Mouse (Mus musculus) hindbrain, embryonic 16.5 days (tissue): Measurements from ENCODE around the gene Ucn2. TPM values are rescaled to one million over a fixed set of nuclear protein-coding genes. Genes with fewer than 3 reads are reported as not detected.

Experiments used
- ATAC-seq: fragments of 200-750 bp; cut with Nextera tagmentation; 2 replicates; pipeline ENCODE4 v1.8.0; 2017; ENCODE audit warnings: moderate TSS enrichment, moderate library complexity
- H3K27ac ChIP-seq: fragments of 300-500 bp; sonication (generic); 2 replicates; pipeline ENCODE4 v1.5.1; 2014; ENCODE audit warnings: low read depth, mild to moderate bottlenecking, control low read depth, low read length, moderate library complexity
- H3K27me3 ChIP-seq: fragments of 300-500 bp; sonication (generic); replicated peaks from 2 replicates; pipeline ENCODE4 v1.6.1; 2014; ENCODE audit warnings: low read length; ENCODE audit not compliant: control insufficient read depth, insufficient read depth
- H3K36me3 ChIP-seq: fragments of 300-500 bp; sonication (generic); 2 replicates; pipeline ENCODE4 v1.6.1; 2014; ENCODE audit warnings: mild to moderate bottlenecking, low read length, moderate library complexity, mixed read lengths; ENCODE audit not compliant: control insufficient read depth, insufficient read depth
- H3K4me1 ChIP-seq: fragments of 300-500 bp; sonication (generic); 2 replicates; pipeline ENCODE4 v1.6.1; 2014; ENCODE audit warnings: low read depth, low read length; ENCODE audit not compliant: control insufficient read depth, insufficient read depth
- H3K4me2 ChIP-seq: fragments of 300-500 bp; sonication (generic); 2 replicates; pipeline ENCODE4 v1.6.1; 2014; ENCODE audit warnings: mild to moderate bottlenecking, low read length, control low read depth, moderate library complexity
- H3K4me3 ChIP-seq: fragments of 300-500 bp; sonication (generic); 2 replicates; pipeline ENCODE4 v1.5.1; 2014; ENCODE audit warnings: mild to moderate bottlenecking, low read length, control low read depth, moderate library complexity
- H3K9ac ChIP-seq: fragments of 300-500 bp; sonication (generic); 2 replicates; pipeline ENCODE4 v1.6.1; 2014; ENCODE audit warnings: low read depth, mild to moderate bottlenecking, control low read depth, low read length, moderate library complexity
- H3K9me3 ChIP-seq: fragments of 300-500 bp; sonication (generic); 2 replicates; pipeline ENCODE4 v1.6.1; 2014; ENCODE audit warnings: mild to moderate bottlenecking, low read length, moderate library complexity; ENCODE audit not compliant: control insufficient read depth
- WGBS: fragments of 180-500 bp; shearing (Covaris S2); extraction: QIAGEN DNeasy Blood & Tissue Kit; methylation state at CpG from one replicate; pipeline ENCODE4 v1.1.7; 2014; 5-methylcytosine and 5-hydroxymethylcytosine counted together
- polyA plus RNA-seq: library from polyadenylated mRNA; unstranded; fragments of >200 nt; fragmentation: Nextera tagmentation; extraction: Ambion mirVana; gene quantifications from 2 replicates; pipeline ENCODE4 v1.2.1, GENCODE M21; 2015

Gene Ucn2
- polyA plus RNA-seq, 1 experiment from 2014 or later: not detected

DNA sequence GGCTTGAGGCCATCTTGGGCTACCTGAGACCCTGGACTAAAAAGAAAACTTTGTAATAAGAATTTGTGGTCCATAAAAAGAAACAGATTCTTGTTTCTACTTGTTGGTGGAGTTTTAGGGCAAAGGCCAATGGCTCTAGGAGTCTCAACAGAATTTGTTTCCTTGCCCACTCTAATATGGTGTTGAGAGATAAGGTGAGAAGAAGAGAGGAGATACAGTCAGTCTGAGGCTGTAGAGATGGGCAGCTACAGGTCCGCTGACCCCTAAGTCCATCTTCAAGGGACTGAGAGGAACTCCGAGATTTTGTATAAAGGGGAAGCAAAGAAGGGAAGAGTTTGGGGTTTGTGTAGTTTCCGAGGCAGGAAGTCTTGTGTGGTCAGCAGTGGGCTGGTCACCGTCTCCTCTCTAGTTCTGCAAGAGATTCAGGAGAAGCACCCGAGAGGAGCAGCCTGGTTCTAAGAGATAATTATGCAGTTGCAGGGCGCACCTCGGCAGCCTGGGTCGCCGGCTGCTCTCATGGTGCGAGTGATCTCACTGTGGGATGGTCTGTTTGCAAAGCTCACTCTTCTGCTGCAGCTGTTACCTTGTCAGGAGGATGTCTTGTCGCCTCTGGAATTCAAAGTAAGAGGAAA is 31.3 kb downstream of the Ucn2 start:
- 68% methylated on average over 11 of the region's 11 CpGs for WGBS
- no peaks in the 10 kb centered on the region for H3K9me3 ChIP-seq

DNA sequence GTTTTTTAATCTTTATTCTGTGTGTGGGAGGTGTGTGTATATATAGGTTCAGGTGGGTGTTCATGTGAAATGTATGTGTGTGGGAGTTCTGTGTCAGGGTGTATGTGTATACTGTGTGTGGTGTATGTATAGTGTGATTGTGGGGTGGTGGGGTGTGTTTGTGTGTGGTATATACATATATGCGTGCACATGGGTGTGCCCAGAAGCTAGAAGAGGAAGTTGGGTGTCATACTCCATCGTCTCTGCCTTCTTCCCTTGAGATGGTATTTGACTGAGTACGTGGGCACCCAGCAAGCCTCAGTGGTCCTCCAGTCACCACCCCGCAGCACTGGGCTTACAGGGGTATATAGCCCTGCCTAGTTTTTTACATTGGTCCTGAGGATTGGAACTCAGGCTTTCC is 35.6 kb downstream of the Ucn2 start:
- no peak overlapping the region for H3K9ac ChIP-seq
- 86% methylated on average over 4 of the region's 4 CpGs for WGBS
- no peak overlapping the region for H3K4me2 ChIP-seq
- no peak overlapping the region for H3K4me3 ChIP-seq
- H3K36me3 ChIP-seq: peaks cover 2% of the 10 kb centered on the region; the same call in 1 of the 2 replicates
- no peaks in the 10 kb centered on the region for H3K9me3 ChIP-seq
- no peak for ATAC-seq
- no peak overlapping the region for H3K27ac ChIP-seq
- H3K27me3 ChIP-seq: no peaks in the 10 kb centered on the region
- no peaks in the 10 kb centered on the region for H3K4me1 ChIP-seq

More for the DNA sequence above, 31.3 kb downstream of the Ucn2 start:
- Histone ChIP-seq H3K9ac (no peak overlapping the region), H3K27ac (no peak overlapping the region), H3K4me3 (no peak overlapping the region), H3K36me3 (0 out of 2 replicates have a peak, but pooled peaks cover 6% of the 10 kb centered on the region), H3K4me1 (no peaks in the 10 kb centered on the region), H3K27me3 (no peaks in the 10 kb centered on the region), H3K4me2 (no peak overlapping the region)
- no peak for ATAC-seq

DNA sequence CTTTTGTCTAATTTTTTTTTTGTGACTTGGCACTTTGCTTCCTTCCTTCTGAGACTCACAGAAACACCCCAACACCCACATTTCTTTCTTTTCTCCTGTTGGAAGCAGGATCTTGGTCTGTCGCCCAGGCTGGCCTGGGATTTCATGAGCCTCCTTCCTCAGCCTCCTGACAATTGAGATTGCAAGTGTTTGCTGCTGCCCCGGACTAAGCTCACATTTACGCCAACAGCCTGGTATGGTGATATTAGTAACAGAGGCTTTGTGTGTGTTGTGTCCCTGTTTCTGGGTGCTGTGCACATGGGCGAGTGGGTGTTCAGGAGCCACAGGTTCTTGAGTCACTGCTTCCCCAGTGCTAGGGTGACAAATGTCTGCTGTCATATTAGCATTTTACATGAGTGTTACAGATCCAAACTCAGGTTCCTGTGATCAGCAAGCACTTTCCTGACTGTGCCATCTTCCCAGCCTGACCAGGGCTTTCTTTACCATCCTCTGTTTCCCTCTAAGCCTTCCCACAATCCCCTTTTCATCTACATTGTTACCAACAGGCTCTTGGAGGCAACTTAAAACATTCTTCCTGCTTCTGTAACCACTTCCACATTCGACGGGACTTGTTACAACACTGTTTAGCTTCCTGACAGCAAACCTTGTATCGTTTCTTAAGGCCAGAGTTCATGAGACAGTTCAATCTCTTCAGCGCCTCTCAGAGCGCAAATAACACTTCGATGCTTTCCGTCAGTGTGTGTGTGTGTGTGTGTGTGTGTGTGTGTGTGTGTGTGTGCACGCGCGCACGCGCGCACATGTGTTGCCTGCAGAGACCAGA is 37.3 kb downstream of the Ucn2 start:
- Histone ChIP-seq H3K27me3 (no peaks in the 10 kb centered on the region), H3K9ac (no peak overlapping the region), H3K9me3 (no peaks in the 10 kb centered on the region), H3K36me3 (peaks cover 2% of the 10 kb centered on the region; the same call in 1 of the 2 replicates), H3K4me2 (no peak overlapping the region), H3K27ac (no peak overlapping the region), H3K4me1 (no peaks in the 10 kb centered on the region), H3K4me3 (no peak overlapping the region)
- WGBS: 93% methylated on average over 17 of the region's 17 CpGs
- no peak for ATAC-seq

- no peak overlapping the region for H3K4me3 ChIP-seq
- 80% methylated on average over 7 of the region's 8 CpGs for WGBS
- H3K9ac ChIP-seq: no peak overlapping the region
- no peaks in the 10 kb centered on the region for H3K27me3 ChIP-seq
- no peak for ATAC-seq
- no peaks in the 10 kb centered on the region for H3K9me3 ChIP-seq
- H3K27ac ChIP-seq: no peak overlapping the region
- H3K4me2 ChIP-seq: no peak overlapping the region
- H3K4me1 ChIP-seq: no peaks in the 10 kb centered on the region
- H3K36me3 ChIP-seq: peaks cover 2% of the 10 kb centered on the region; the same call in 1 of the 2 replicates
These were observed 41.7 kb downstream of the Ucn2 start for GRCm38 (mm10) chr9:109027521-109027920.

DNA sequence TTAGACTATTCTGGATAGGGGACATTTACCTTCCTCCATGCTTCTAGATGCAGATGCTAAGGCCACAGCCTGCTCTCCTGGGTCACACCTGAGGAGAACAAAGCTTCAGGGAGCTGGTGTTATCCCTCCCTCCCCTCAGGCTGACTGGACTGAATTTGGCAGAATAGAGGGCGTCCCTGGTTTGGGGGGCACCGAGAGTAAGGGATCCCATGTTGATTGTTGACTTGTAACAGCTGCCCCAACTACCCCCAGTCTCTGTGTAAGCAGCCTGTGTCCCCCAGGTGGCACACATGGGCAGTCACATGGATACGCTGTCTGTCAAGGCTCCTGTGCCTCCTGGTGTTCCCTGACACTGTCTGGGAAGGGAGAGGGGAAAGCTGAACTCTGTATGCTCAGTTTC is 42.6 kb downstream of the Ucn2 start:
- no peak for ATAC-seq
- H3K4me1 ChIP-seq: no peaks in the 10 kb centered on the region
- H3K4me3 ChIP-seq: no peak overlapping the region
- H3K9me3 ChIP-seq: no peaks in the 10 kb centered on the region
- no peak overlapping the region for H3K4me2 ChIP-seq
- 70% methylated on average over 3 of the region's 3 CpGs for WGBS
- H3K36me3 ChIP-seq: peaks cover 2% of the 10 kb centered on the region; the same call in 1 of the 2 replicates
- H3K27ac ChIP-seq: no peak overlapping the region
- H3K27me3 ChIP-seq: no peaks in the 10 kb centered on the region
- no peak overlapping the region for H3K9ac ChIP-seq

GRCm38 (mm10) chr9:109028919-109029318 is 43.1 kb downstream of the Ucn2 start:
- ATAC-seq: no peak
- no peaks in the 10 kb centered on the region for H3K4me1 ChIP-seq
- H3K4me3 ChIP-seq: no peak overlapping the region
- no peak overlapping the region for H3K27ac ChIP-seq
- no peaks in the 10 kb centered on the region for H3K9me3 ChIP-seq
- H3K9ac ChIP-seq: no peak overlapping the region
- peaks cover 2% of the 10 kb centered on the region; the same call in 1 of the 2 replicates for H3K36me3 ChIP-seq
- H3K4me2 ChIP-seq: no peak overlapping the region
- no peaks in the 10 kb centered on the region for H3K27me3 ChIP-seq
- WGBS: 81% methylated on average over 5 of the region's 5 CpGs

DNA sequence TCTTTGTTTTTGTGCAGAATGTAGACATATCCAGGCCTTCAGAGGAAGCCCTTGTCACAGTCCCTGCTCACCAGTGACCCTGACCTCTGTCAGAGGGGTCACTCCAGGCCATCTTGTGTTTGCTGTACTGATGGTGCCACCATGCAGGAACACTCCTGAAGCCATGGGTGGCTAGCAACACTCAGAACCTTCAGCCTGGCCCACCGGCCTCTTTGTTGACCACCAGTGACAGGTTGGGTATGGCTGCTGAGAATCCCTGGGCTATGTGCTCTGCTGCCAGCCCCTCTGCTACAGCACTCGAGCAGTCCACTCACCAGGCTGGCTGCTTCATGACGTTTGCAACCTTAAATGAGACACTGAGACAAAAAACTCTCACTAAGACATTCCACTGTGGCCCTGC is 44.5 kb downstream of the Ucn2 start:
- H3K27me3 ChIP-seq: no peaks in the 10 kb centered on the region
- H3K9me3 ChIP-seq: no peaks in the 10 kb centered on the region
- no peak overlapping the region for H3K9ac ChIP-seq
- no peaks in the 10 kb centered on the region for H3K4me1 ChIP-seq
- H3K4me3 ChIP-seq: no peak overlapping the region
- ATAC-seq: no peak
- peaks cover 2% of the 10 kb centered on the region; the same call in 1 of the 2 replicates for H3K36me3 ChIP-seq
- H3K4me2 ChIP-seq: no peak overlapping the region
- WGBS: 71% methylated on average over 3 of the region's 3 CpGs
- no peak overlapping the region for H3K27ac ChIP-seq

DNA sequence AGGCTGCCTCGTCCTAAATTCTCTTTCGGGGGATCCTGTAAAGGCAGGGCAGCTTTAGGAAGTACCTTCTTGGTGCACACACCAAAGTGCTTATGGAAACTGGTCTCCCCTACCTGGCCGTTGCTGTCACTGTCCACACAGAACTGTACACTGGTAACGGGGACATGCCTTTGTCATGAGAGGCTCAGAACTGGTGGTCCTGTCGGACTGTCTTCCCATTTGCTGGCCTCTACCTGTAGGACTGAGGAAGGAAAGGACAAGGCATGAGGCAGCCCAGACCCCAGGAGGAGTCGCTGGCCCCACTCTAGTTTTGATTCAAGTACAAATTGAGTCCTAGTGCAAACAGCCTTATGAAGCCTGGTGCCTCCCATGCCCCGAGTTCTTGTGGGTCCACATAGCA is 45.2 kb downstream of the Ucn2 start:
- Histone ChIP-seq H3K36me3 (no peaks in the 10 kb centered on the region; the same call in 1 of the 2 replicates), H3K27ac (no peak overlapping the region), H3K4me1 (no peaks in the 10 kb centered on the region), H3K9ac (no peak overlapping the region), H3K9me3 (no peaks in the 10 kb centered on the region), H3K4me3 (no peak overlapping the region), H3K4me2 (no peak overlapping the region), H3K27me3 (no peaks in the 10 kb centered on the region)
- no peak for ATAC-seq
- WGBS: 96% methylated on average over 7 of the region's 7 CpGs

DNA sequence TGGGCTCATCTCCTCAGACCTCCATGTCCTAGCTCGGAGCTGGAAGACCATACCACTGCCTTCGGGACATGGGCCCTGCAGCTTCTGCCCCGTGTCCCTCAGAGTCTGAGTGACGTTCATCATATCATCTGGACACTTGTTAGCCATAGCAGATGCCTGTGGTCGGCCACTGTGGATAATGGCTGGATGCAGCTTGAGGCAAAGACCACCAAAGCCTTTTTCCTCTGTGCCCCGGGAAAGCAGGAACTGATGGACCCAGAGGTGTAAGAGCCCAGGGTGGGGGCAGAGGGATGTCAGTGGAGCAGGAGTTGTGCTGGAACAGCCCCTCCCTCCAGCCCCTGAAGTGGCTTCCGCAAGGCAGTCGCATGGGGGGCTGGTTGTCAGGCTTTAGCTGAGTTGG is 45.9 kb downstream of the Ucn2 start:
- ATAC-seq: no peak
- 91% methylated on average over 8 of the region's 8 CpGs for WGBS

More for the DNA sequence above, 45.9 kb downstream of the Ucn2 start:
- Histone ChIP-seq H3K4me2 (no peak overlapping the region), H3K4me3 (no peak overlapping the region), H3K9ac (no peak overlapping the region), H3K4me1 (no peaks in the 10 kb centered on the region), H3K36me3 (no peaks in the 10 kb centered on the region; the same call in 1 of the 2 replicates), H3K27me3 (no peaks in the 10 kb centered on the region), H3K9me3 (no peaks in the 10 kb centered on the region), H3K27ac (no peak overlapping the region)
